Mouse (Mus musculus) layer of hippocampus, adult 9-11 months (tissue): Measurements from ENCODE around the gene Ap3s2.

Source experiments
- DNase-seq: peaks from one replicate; pipeline ENCODE4 v3.0.0; 2022

The Ap3s2 gene

DNA sequence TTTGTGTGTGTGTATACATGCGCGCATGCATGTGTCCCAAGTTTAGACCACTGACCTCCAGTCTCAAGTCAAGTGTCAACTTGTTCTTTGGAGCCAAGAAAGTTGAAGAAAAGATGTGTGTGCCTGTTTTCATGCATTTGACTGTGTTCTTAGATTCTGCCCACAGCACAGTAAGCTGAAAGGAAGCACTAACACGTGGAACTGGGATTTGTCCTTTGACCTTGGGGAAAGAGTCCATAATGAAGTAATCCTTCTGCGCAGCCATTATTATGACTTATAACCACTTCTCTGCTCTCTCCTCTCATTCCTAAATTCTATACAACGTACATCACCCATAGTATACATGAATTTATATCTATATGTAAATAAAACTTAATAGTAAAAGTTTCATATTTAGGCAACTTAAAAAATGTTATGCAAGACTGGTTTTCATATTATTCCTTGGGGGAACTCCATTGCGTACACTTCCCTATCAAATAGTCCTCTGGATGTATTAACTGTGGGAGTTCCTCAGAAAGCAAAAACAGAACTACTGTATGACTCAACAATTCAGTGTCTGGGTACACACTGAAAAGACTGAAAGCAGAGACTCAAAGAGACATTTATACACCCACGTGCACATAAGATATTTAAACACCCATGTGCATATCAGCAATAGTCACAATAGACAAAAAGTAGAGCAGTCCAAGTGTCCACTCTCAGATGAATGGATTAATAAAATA lies 36.7 kb downstream of the Ap3s2 start:
- no peak for DNase-seq

DNA sequence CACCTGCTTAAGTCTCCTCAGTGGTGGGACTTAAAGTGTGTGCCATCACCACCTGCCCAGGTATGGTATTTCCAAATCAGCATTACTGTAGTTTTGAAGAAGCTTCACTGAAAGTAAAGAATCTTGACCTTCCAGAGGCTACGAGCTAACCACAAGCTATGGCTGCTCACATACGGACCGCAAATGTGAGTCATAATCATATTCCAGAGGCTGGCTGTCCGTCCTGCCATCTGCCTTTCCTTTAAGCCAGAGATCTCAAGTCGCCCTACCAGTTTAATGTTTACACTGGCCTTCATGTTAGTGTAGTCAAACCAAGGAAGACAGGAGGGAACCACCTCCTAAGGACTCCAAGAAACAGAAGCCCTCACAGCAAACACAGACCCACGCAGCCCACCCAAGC lies 38.5 kb downstream of the Ap3s2 start:
- DNase-seq, result no peak

DNA sequence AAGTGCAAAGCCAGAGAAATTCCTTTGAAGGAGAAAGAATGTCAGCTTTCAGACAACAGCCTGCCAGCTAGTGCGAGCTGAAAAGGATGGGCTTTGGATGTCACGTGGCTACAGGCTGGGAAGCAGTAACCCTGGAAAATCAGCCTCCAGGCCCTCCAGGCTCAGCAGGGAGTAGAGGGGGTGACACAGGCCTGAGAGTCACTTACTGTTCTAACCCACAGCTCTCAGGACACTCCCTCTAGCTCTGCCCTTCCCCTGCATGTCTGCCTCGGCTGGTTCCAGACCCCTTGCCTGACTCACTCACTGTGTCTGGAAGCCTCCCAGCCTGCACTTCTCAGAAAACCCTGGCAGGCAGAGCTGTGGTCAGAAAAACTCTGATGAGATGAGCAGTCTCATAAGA lies 39.5 kb downstream of the Ap3s2 start:
- no peak for DNase-seq

DNA sequence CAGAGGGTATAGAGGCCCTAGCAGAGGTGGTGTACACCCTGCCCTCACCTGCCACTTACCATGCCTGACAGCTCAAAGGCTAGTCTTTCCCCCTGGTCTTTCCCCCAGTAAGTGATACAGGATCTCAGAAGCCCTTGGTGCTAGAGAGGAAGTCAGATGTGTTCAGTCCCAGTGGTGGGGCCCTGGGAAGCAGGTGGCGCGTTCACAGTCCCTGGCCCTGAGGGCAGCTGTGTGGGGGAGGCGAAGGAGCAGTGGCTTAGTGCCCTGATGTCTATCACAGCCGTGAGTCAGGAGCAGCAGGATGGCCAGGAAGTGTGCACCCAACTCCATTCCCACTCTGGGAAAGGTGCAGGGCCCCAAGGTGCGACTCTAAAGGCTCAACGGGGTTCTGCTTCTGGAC lies 40.4 kb downstream of the Ap3s2 start:
- DNase-seq, result no peak

DNA sequence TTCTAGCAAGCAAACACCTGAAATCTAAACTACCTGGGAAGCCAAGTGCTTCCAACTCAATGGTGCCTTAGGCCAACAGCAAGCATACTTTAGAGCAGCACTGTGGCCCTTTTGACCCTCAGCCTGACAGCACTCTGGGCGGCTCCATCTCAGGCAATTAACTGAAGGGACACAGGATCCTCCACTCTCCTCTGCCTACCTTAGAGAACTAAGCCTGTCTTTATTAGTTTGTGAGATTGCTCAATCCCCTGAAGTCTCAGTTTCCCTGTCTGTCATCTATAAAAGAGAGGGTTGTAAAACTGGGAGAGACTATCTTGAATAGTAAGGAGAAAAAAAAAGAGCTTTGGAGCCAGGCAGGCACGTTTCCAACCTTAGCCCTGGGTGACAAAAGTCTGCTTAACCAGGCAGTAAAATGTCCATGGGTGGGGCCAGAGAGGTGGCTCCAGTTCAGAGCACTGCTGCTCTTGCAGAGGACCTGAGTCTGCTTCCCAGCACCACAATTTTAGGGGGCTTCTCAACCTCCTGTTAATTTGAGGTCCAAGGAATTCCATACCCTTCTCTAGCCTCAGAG lies 41.9 kb downstream of the Ap3s2 start:
- no peak for DNase-seq

DNA sequence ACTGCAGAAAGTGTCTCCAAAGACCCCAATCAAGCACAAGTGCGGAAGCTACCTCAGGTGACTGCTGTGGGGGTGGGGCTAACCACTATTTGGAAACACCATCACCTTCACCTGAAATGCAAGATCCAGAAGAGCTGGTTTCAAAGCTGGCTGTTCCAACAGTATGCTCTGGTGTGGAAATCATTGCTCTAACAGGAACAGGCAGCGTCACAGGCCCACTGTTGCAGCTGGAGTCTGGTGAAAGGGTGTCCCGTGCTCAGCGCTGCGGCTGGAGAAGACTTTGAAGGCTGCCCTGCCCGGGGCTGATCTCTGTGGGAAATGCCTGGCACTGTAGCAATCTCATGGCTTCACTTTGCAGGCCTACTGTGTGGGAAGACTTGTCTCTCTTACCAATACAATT lies 47.0 kb downstream of the Ap3s2 start:
- DNase-seq, result no peak

DNA sequence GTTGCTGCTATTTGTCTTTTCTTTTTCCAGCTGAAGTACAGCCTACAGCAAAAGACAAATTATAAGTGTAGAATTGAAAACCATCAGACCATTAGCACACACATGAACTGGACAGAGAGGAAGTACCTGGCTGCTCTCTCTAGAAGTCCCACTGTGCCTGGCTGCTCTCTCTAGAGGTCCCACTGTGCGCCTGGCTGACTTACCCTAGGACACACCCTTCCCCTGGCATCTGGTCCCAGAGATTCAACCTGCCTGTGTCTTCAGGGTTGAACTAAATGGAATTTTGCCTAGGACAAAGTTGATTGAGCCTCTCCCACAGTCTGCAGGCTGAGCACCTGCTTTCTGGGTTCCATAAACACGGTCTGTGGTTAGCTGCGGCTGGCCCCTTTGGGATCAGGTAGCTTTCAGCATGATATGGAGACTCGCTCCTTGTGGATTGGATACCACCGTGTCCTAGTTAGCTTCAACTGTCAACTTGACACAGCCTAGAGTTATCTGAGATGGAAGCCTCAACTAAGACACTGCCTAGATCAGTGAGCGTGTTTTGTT lies 48.6 kb downstream of the Ap3s2 start:
- DNase-seq, result no peak

DNA sequence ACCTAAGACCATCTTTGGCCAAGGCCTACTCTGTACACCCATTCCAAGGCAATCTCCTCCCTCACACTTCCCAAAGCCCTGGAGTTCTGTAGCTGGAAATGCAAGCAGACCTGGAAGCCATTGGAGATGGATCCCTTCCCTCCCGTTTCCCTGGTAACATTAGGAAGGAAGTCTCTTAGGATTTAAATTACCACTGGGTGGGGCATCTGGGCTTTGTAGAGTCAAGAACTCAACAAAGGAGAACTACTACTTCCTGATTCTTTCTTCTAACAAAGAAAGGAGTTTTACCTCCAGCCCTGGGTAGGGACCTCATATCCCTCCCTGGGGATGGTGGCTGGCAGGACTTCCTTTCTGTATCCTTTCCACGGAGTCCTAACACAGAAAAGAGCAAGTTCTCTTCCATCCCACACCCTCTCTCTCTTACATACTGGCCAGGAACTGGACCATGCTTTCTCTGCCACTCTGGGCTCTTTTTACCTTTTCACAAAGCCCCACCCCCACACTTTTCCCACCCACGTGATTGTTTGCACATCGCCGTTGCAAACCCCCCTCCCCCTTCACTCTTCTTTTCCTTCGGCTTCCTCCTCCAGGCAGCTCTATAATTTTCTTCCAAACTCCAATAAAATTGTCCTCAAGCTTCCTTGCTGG lies 51.3 kb downstream of the Ap3s2 start:
- no peak for DNase-seq

DNA sequence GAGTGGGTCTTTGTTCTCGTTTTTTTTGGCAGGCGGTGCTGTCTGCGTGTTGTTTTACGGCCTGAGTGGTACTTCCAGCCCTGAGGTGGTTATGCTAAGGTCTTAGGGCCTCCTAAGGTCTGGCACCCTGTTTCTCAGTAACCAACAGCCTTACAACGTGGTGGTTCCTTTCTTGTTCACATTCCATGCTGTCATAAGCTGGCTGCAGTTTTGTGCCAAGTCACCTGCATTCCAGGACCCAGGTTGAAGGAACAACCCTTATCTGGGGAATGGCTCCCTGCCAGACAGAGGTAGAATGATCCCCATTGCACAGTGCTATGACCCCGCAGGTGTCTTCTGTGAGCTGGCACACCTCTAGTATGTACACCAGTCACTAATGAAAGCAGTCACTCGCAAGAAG lies 52.0 kb downstream of the Ap3s2 start:
- no peak for DNase-seq

DNA sequence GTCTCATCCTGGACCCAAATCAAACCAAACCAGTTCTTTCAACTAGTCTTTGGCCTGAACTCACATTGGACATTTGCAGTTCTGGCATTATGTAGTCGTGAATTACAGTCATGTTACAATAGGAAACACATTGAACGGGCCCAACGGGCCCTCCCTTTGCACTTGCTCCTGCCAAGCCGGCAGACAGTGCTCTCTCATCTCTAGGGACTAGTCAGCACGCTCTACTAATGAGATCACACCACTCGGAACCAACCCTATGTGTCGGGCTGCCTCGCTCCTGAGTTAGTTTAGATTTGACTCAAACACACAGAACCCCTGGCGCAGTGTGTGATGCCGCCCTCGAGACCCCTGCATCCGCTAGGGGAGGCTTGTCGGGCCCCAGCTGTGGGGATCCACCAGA lies 52.6 kb downstream of the Ap3s2 start:
- DNase-seq, result no peak

DNA sequence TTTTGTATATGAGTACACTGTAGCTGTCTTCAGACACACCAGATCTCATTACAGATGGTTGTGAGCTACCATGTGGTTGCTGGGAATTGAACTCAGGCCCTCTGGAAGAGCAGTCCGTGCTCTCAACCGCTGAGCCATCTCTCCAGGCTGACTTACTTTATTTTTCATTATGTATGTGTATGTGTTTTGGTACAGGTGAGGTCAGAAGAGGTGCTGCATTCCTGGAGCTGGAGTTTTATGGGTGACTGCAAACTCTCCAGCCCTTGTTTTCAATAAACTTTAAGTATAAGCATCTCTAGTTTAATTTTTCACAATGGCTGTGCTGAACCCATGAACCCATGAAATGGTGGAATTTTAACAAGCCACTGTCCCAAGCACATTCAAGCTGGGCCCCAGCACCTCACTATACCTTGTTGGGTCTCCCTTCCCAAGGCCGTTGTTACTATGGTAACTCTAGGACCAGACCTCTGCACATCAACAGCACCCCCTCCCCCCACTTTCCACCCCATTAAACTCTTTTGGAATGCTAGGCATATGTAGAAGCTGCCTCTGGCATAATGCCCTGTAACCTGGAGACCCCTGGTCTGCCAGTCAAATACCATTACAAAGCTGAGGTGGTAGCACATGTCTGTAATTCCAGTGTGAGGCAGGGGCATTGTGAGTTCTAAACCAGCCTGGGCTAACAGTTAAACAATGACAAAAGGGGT lies 54.0 kb downstream of the Ap3s2 start:
- no peak for DNase-seq

DNA sequence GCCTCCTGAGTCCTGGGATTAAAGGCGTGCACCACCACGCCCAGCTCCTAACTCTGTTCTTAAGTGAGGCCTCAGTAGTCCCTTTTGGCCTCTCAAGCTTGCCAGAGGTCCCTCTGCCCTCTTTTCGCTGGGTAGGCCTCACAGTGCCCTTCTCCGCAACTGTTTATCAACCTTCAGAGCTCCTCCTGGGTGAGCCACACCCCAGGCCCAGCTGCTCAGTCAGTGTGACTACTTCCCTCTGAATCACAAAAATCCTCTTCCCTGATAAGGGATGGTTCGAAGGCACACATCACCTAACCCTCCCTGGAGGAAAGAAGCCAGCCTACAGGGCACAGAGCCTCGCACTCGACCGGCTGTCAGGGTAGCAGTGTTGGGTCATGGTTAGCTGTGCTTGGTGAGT lies 58.7 kb downstream of the Ap3s2 start:
- no peak for DNase-seq

DNA sequence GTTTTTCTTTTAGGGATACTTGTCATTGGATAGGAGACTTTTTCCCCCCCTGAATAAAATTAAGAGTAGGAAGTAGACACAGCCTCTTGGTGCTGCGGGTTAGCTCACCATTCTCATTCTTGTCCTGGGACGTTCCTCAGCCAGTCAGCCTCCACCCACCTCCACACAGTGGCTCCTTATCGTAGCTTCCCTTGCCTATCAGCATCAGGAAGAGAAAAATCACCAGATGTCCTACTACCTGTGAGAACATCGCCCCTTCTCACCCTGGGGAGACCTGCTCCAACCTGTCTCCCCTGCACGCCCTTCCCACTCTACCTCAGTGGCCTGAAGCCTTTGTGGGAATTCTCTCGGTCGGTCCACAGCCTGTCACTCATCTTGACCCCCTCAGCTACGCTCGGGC lies 59.6 kb downstream of the Ap3s2 start, which contains the start of gene Anpep:
Anpep (minus strand) TSS at position 249 of the 400 bp plus-strand sequence.
- no peak for DNase-seq

DNA sequence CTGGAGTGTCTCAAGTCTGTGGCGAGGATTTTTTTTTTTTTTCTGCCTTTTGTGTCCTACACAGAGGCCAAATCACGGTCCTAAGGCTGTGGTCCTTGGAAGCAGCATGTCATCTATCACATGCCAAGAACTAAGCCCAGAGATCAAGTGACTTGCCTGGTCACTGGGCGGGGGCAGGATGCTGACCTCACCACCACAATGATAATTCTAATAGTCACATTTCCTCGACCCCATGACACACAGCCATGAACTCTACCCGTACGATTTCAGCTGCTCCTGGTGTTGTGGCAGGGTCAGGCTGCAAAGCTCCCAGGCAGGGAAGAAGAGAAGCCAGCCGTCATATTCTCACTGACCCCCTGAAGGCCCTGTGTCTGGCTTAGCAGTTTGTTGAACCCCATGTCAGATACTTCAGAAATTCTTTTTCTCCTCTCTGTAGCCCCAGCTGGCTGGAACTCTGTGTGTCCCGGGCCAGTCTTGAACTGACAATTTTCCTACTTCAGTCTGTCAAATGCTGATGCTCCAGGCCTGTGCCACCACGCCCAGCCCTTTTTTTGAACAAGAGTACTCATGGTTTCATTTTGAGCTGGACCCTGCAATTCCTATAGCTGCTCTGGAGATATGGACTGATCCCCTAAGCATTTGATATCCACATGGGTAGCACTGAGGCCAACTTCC lies 61.4 kb downstream of the Ap3s2 start:
- no peak for DNase-seq

DNA sequence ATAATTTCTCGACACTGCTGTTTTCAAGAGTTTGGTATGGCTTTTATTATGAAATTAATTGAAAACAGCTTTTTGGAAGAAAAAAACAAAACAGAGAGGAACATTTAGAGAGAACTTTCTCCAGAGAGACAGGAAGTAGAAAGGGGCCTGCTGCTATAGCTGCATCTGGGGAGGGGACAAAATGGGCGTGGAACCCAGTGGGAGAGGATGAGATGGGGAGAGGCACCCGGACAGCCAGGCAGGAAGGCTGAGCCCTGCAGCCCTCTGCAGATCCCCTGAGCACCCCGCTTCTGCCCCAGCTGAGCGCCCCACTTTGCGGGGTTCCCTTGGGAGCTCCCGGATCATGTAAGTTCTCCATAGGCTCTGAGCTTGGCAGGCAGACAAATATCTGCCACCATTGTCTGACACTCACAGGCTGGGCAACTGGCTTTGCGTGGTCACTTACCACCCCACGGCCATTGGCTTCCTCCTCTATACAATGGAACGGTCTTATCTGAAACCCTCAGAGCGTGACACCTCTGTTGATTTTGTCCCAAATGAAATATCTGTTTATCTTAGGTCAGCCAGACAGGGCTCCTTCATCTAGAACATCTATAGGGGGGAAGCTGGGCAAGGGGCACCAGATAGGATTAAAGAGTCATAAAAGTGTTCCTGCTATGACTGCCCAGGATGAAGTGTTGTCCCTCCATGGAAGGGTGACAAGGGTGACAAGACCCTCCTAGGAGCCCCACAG lies 62.1 kb downstream of the Ap3s2 start:
- DNase-seq, result no peak

DNA sequence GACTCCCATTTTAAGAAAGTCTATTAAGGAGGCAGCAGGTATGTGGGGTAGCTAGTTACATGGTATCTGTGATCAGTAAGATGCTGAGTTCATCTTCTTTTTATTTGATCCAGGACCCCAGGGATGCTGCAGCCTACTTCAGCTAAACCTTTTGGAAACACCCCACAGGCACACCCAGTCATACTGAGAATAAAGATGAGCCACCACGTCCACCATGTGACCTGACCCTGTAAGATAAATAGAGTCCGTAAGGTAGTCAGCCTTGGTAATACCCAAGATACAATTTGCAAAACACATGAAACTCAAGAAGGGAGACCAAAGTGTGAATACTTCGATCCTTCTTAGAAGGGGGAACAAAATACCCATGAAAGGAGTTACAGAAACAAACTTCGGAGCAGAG lies 64.1 kb downstream of the Ap3s2 start:
- DNase-seq, result no peak

DNA sequence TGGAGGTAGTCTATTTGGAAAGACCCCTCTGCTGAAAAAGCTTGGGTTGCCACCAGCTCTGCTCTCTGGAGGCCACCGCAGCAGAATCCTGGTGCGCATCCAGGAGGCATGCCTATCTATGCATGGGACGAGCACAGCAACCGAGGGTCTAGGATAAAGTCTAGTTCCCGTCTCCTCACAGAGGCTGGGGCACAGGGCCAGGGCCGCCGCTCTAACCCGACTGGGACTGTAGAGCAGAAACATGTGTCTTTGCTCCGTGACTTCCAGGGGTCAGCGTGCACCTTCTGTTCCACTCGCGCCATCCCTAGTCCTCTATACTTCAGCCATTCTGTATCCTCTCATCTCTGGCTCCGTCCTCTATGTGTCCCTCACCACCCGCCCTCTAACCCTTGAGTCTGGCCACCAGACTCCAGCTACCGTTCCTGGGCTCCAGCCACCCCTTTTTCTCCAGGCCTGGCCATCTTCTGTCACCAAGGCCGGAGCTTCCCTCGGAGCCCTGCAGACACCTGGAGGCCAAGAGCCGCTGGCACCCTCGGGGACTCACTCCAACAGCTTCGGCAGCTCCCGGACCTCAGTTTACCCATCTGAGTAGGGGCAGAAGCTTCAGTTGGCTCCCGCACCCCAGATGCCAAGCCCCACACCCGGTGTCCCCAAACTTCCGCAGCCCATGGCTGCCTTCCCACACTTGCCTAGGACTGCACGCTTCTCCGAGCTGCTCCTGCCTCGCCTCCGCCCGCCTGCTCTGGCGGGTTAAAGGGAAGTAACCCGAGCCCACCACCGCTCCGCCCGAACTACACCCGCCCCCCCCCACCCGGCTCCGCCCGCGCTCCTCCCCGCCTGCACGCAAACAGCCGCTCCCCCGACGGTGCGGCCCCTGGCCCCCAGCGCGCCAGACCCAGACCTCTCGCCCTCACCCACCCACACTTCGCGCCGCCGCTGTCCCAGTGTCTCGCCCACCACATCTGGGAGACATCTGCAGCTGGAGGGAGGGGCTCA lies 72.7 kb downstream of the Ap3s2 start:
- DNase-seq, result no peak

DNA sequence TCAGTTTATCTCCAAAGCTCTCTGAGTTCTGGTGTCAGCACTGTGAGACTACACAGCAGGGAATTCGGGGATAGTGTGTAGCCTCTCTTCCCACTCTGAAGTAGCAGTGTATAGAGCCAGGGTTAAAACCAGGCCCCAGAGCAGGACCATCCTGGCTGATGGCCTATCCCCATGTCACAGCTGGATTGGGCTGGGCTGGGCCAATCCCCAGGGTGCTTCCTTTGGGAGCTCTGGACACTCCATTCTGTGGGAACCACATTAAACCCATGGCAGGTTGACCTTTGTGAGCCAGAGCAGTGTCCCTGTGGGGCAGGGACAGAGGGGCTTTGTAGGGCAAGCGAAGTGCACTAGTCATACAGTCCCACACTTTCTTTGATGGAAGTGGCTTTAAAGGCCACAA lies 74.1 kb downstream of the Ap3s2 start:
- DNase-seq, result no peak

DNA sequence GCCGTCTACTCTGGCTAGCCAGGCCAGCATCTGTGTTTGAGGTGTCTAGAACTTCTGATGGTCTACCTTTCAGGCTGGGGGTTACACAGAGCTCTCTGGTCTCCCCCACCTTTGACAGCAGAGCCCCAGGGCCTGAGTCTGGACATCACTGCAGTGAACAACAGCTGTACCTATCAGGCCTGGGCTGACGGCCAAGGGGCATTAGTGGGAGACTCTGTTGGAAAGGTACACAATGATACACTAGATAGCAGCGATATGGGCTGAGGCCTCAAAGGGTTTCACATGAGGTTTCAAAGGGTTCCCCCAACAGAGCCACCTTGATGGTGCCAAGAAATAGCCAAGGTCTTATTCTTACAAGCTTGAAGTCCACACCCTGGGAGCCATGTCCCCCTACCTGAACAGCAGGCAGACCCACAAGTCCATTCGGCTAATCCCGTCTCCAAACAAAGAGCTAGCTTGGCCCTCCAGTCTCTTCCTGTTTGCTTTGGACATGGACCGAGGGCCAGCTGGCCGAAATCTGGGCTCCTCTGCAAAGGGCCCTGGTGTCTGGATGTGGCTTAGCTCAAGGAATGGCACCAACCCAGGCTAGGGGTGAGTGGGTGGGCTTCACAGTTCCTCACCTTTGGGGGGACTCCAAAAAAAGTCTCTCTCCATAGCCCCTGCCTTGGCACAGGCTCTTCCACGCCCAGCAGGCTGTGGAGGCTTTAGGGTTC lies 76.2 kb downstream of the Ap3s2 start:
- no peak for DNase-seq

DNA sequence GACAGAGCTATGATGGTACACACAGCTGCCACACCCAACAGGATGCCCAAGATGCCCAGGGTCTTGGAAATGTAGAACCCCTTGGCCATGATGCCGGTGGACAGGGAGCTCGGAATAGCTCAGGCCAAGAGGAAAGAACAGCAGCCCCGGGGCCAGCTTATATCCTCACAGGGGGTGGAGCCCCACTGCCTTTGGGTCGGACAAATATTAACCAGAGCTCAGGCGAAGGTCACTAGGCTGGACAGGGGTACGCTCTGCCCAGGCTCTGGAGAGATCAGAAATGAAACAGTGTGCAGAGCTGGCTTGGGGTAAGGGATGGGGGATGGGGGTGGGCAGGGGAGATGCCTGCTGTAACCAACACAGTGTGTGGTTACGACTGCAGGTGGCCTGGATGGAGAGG lies 78.3 kb downstream of the Ap3s2 start:
- no peak for DNase-seq
